Mouse (Mus musculus) heart, embryonic 12.5 days (tissue): Measurements from ENCODE around the gene Mast4. TPM values are rescaled to one million over a fixed set of nuclear protein-coding genes. Genes with fewer than 3 reads are reported as not detected.
A peak's percentile ranks its signal among the peaks of the same experiment; 100 is the strongest.
"Not testable (repeated sequence)": the region's sequence is repeated elsewhere in the genome, so short reads cannot be mapped to it uniquely, and the experiment has no call there.

ENCODE experiments used
- ATAC-seq: fragments of 200-750 bp; cut with Nextera tagmentation; 2 replicates; pipeline ENCODE4 v1.8.0; 2017; ENCODE audit warnings: moderate TSS enrichment, moderate library complexity; ENCODE audit not compliant: insufficient number of reproducible peaks, low FRiP score
- H3K27ac ChIP-seq: fragments of 300-500 bp; sonication (generic); 2 replicates; pipeline ENCODE4 v1.5.1; 2016; ENCODE audit warnings: mild to moderate bottlenecking, moderate library complexity; ENCODE audit not compliant: poor library complexity, severe bottlenecking
- H3K27me3 ChIP-seq: fragments of 300-500 bp; sonication (generic); replicated peaks from 2 replicates; pipeline ENCODE4 v1.6.1; 2016; ENCODE audit warnings: mild to moderate bottlenecking, moderate library complexity
- H3K36me3 ChIP-seq: fragments of 300-500 bp; sonication (generic); 2 replicates; pipeline ENCODE4 v1.6.1; 2016; ENCODE audit warnings: mild to moderate bottlenecking, moderate library complexity
- H3K4me1 ChIP-seq: fragments of 300-500 bp; sonication (generic); replicated peaks from 2 replicates; pipeline ENCODE4 v1.6.1; 2016; ENCODE audit warnings: mild to moderate bottlenecking
- H3K4me2 ChIP-seq: fragments of 300-500 bp; sonication (generic); 2 replicates; pipeline ENCODE4 v1.6.1; 2016; ENCODE audit warnings: mild to moderate bottlenecking, moderate library complexity
- H3K4me3 ChIP-seq: fragments of 300-500 bp; sonication (generic); 2 replicates; pipeline ENCODE4 v1.5.1; 2016; ENCODE audit warnings: mild to moderate bottlenecking
- H3K9ac ChIP-seq: fragments of 300-500 bp; sonication (generic); 2 replicates; pipeline ENCODE4 v1.6.1; 2016; ENCODE audit warnings: mild to moderate bottlenecking, moderate library complexity
- H3K9me3 ChIP-seq: fragments of 300-500 bp; sonication (generic); replicated peaks from 2 replicates; pipeline ENCODE4 v1.6.1; 2016; ENCODE audit warnings: mild to moderate bottlenecking, moderate library complexity
- WGBS: fragments of 180-500 bp; shearing (Covaris S2); methylation state at CpG from one replicate; pipeline ENCODE4 v1.1.7; 2016; 5-methylcytosine and 5-hydroxymethylcytosine counted together
- polyA plus RNA-seq: library from polyadenylated mRNA; unstranded; fragments of >200 nt; fragmentation: Nextera tagmentation; extraction: Ambion mirVana; gene quantifications from 2 replicates; pipeline ENCODE4 v1.2.1, GENCODE M21; 2016

Mast4 gene
- polyA plus RNA-seq, 1 experiment from 2014 or later = 52.1 TPM

- no peak overlapping the region for H3K4me2 ChIP-seq
- H3K4me3 ChIP-seq = no peak overlapping the region
- H3K27me3 ChIP-seq = no peaks in the 10 kb centered on the region
- no peak for ATAC-seq
- H3K36me3 ChIP-seq = peaks cover 72% of the 10 kb centered on the region
- H3K9me3 ChIP-seq = no peaks in the 10 kb centered on the region
- H3K4me1 ChIP-seq = 0 out of 2 replicates have a peak, but pooled peaks cover 3% of the 10 kb centered on the region
- WGBS = 80% methylated on average over 9 of the region's 9 CpGs
- no peak overlapping the region for H3K9ac ChIP-seq
- no peak overlapping the region for H3K27ac ChIP-seq
Measured at GRCm38 (mm10) chr13:102745626-102746342, 588.5 kb downstream of the Mast4 start.

GRCm38 (mm10) chr13:102745270-102745600 is 589.1 kb downstream of the Mast4 start:
- 0 out of 2 replicates have a peak, but pooled peaks cover 3% of the 10 kb centered on the region for H3K4me1 ChIP-seq
- H3K27ac ChIP-seq = 0 out of 2 replicates have a peak overlapping the region, but pooled peaks have one; percentile 28
- no peak overlapping the region for H3K9ac ChIP-seq
- ATAC-seq = no peak
- 87% methylated on average over 3 of the region's 3 CpGs for WGBS
- H3K4me3 ChIP-seq = no peak overlapping the region
- no peak overlapping the region for H3K4me2 ChIP-seq
- H3K27me3 ChIP-seq = no peaks in the 10 kb centered on the region
- peaks cover 72% of the 10 kb centered on the region for H3K36me3 ChIP-seq
- H3K9me3 ChIP-seq = no peaks in the 10 kb centered on the region

GRCm38 (mm10) chr13:102744481-102745269 is 589.6 kb downstream of the Mast4 start:
- H3K4me2 ChIP-seq = no peak overlapping the region
- H3K27me3 ChIP-seq = no peaks in the 10 kb centered on the region
- no peak overlapping the region for H3K4me3 ChIP-seq
- H3K9ac ChIP-seq = no peak overlapping the region
- H3K9me3 ChIP-seq = no peaks in the 10 kb centered on the region
- H3K36me3 ChIP-seq = peaks cover 71% of the 10 kb centered on the region
- H3K27ac ChIP-seq = no peak overlapping the region
- WGBS = 62% methylated on average over 9 of the region's 9 CpGs
- ATAC-seq = no peak
- 0 out of 2 replicates have a peak, but pooled peaks cover 5% of the 10 kb centered on the region for H3K4me1 ChIP-seq

GRCm38 (mm10) chr13:102739720-102740535 is 594.4 kb downstream of the Mast4 start:
- Histone ChIP-seq H3K9ac (no peak overlapping the region), H3K4me2 (no peak overlapping the region), H3K36me3 (peaks cover 84% of the 10 kb centered on the region), H3K4me3 (no peak overlapping the region), H3K27me3 (no peaks in the 10 kb centered on the region), H3K27ac (no peak overlapping the region), H3K9me3 (no peaks in the 10 kb centered on the region), H3K4me1 (0 out of 2 replicates have a peak, but pooled peaks cover 3% of the 10 kb centered on the region)
- WGBS = 80% methylated on average over 13 of the region's 13 CpGs
- ATAC-seq = no peak

- WGBS = 78% methylated on average over 7 of the region's 7 CpGs
- Histone ChIP-seq H3K9ac (no peak overlapping the region), H3K27me3 (no peaks in the 10 kb centered on the region), H3K27ac (no peak overlapping the region), H3K4me3 (no peak overlapping the region), H3K4me2 (no peak overlapping the region), H3K36me3 (peaks cover 89% of the 10 kb centered on the region), H3K9me3 (no peaks in the 10 kb centered on the region), H3K4me1 (0 out of 2 replicates have a peak, but pooled peaks cover 3% of the 10 kb centered on the region)
- no peak for ATAC-seq
Measured at GRCm38 (mm10) chr13:102737811-102738210, 596.5 kb downstream of the Mast4 start.

GRCm38 (mm10) chr13:102733063-102733462 is 601.2 kb downstream of the Mast4 start:
- ATAC-seq = no peak
- no peak overlapping the region for H3K4me2 ChIP-seq
- no peaks in the 10 kb centered on the region for H3K9me3 ChIP-seq
- H3K27ac ChIP-seq = no peak overlapping the region
- WGBS = 77% methylated on average over 2 of the region's 2 CpGs
- H3K4me1 ChIP-seq = no peaks in the 10 kb centered on the region
- H3K4me3 ChIP-seq = no peak overlapping the region
- peaks cover 45% of the 10 kb centered on the region for H3K36me3 ChIP-seq
- H3K27me3 ChIP-seq = no peaks in the 10 kb centered on the region
- no peak overlapping the region for H3K9ac ChIP-seq

- not testable (repeated sequence) for H3K4me2 ChIP-seq, H3K27me3 ChIP-seq, H3K9me3 ChIP-seq, H3K27ac ChIP-seq, ATAC-seq, H3K4me1 ChIP-seq, H3K4me3 ChIP-seq, H3K9ac ChIP-seq, H3K36me3 ChIP-seq
- WGBS = 81% methylated on average over 7 of the region's 7 CpGs
Measured at GRCm38 (mm10) chr13:102728951-102729350, 605.3 kb downstream of the Mast4 start.

GRCm38 (mm10) chr13:102728035-102728434 is 606.3 kb downstream of the Mast4 start:
- no peak overlapping the region for H3K4me3 ChIP-seq
- no peak for ATAC-seq
- H3K4me2 ChIP-seq = no peak overlapping the region
- H3K36me3 ChIP-seq = no peaks in the 10 kb centered on the region
- 68% methylated on average over 3 of the region's 3 CpGs for WGBS
- H3K9ac ChIP-seq = no peak overlapping the region
- H3K4me1 ChIP-seq = no peaks in the 10 kb centered on the region
- H3K9me3 ChIP-seq = no peaks in the 10 kb centered on the region
- H3K27me3 ChIP-seq = no peaks in the 10 kb centered on the region
- H3K27ac ChIP-seq = no peak overlapping the region

GRCm38 (mm10) chr13:102726876-102727275 is 607.4 kb downstream of the Mast4 start:
- no peaks in the 10 kb centered on the region for H3K27me3 ChIP-seq
- H3K27ac ChIP-seq = no peak overlapping the region
- no peaks in the 10 kb centered on the region for H3K4me1 ChIP-seq
- no peaks in the 10 kb centered on the region for H3K36me3 ChIP-seq
- ATAC-seq = no peak
- no peak overlapping the region for H3K4me2 ChIP-seq
- H3K4me3 ChIP-seq = no peak overlapping the region
- 89% methylated on average over 1 of the region's 1 CpGs for WGBS
- no peak overlapping the region for H3K9ac ChIP-seq
- H3K9me3 ChIP-seq = no peaks in the 10 kb centered on the region

GRCm38 (mm10) chr13:102725906-102726305 is 608.4 kb downstream of the Mast4 start:
- no peaks in the 10 kb centered on the region for H3K9me3 ChIP-seq
- no peak for ATAC-seq
- H3K27me3 ChIP-seq = no peaks in the 10 kb centered on the region
- no peaks in the 10 kb centered on the region for H3K36me3 ChIP-seq
- no peak overlapping the region for H3K4me3 ChIP-seq
- no peak overlapping the region for H3K4me2 ChIP-seq
- H3K27ac ChIP-seq = no peak overlapping the region
- H3K4me1 ChIP-seq = no peaks in the 10 kb centered on the region
- WGBS = 76% methylated on average over 2 of the region's 2 CpGs
- H3K9ac ChIP-seq = no peak overlapping the region

- H3K27ac ChIP-seq = no peak overlapping the region
- H3K4me1 ChIP-seq = no peaks in the 10 kb centered on the region
- H3K9ac ChIP-seq = no peak overlapping the region
- no peak overlapping the region for H3K4me3 ChIP-seq
- H3K36me3 ChIP-seq = no peaks in the 10 kb centered on the region
- no peak for ATAC-seq
- no peak overlapping the region for H3K4me2 ChIP-seq
- H3K9me3 ChIP-seq = no peaks in the 10 kb centered on the region
- no peaks in the 10 kb centered on the region for H3K27me3 ChIP-seq
Measured at GRCm38 (mm10) chr13:102725416-102725815, 608.9 kb downstream of the Mast4 start.
